Mouse (Mus musculus): ENCODE measurements around the gene Rnf149. TPM values are rescaled to one million over a fixed set of nuclear protein-coding genes. Genes with fewer than 3 reads are reported as not detected.

Gene Rnf149
- total and polyA plus RNA-seq, 3 experiments, result 12.6 to 32.3 (median 21.5) TPM

DNA sequence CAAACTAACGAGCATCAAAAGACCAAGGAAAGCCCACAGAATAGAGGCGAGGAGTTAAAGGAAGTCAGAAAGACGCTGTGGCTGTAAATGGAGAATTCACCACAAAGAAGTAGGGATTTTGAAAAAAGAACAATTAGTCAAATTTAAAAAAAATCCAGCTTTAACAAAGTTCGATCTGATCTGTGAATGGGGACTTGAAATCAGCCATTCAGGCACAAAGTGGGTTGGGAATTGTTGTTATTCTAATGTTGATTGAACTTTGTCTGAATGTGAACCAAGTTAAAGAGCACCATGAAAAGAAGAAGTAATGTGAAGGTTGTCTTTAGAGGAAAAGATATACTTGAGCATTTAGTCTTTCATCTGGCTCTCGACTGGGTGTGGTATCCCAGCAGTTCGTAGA, 48.9 kb downstream of the Rnf149 start:
- no peak overlapping the region for H3K4me3 ChIP-seq (replicated peaks in 1 of 3; ENCODE audit: low read depth in 2 of 3, low read length in 2 of 3, poor library complexity in 1 of 3)
- peaks cover 3% of the 10 kb centered on the region for H3K27me3 ChIP-seq (replicated peaks)
- no peak overlapping the region for H3K4me2 ChIP-seq (ENCODE audit: insufficient read depth, low read depth, poor library complexity, severe bottlenecking)
- TF ChIP-seq JUND (conservative IDR thresholded peaks at IDR 0.05; ENCODE audit: low read depth, low read length), result no peak
- TF ChIP-seq NELFE (IDR thresholded peaks at IDR 0.05; ENCODE audit: low read depth, low read length), result no peak
- TF ChIP-seq ZNF384 (IDR thresholded peaks at IDR 0.05; ENCODE audit: low read depth, low read length), result no peak
- TF ChIP-seq CHD2 (IDR thresholded peaks at IDR 0.05; ENCODE audit: low read length), result no peak
- no peak for TF ChIP-seq ETS1 (conservative IDR thresholded peaks at IDR 0.05; ENCODE audit: low read depth, low read length)
- no peak for TF ChIP-seq SMC3 (IDR thresholded peaks at IDR 0.05; ENCODE audit: low read depth, low read length)
- TF ChIP-seq ELF1 (IDR thresholded peaks at IDR 0.05; ENCODE audit: low read depth, low read length), result no peak
- TF ChIP-seq UBTF (IDR thresholded peaks at IDR 0.05; ENCODE audit: low read depth, low read length), result no peak
- TF ChIP-seq POLR2AphosphoS2 (IDR thresholded peaks at IDR 0.05; ENCODE audit: low read depth, low read length), result no peak
- TF ChIP-seq JUN (IDR thresholded peaks at IDR 0.05; ENCODE audit: insufficient read depth, low read depth, low read length), result no peak
- TF ChIP-seq USF1 (IDR thresholded peaks at IDR 0.05; ENCODE audit: low read depth, low read length), result no peak
- no peak for TF ChIP-seq MXI1 (IDR thresholded peaks at IDR 0.05; ENCODE audit: low read depth, low read length)
- no peak for TF ChIP-seq ZC3H11A (IDR thresholded peaks at IDR 0.05; ENCODE audit: low read depth, low read length)
- TF ChIP-seq CTCF (conservative IDR thresholded peaks at IDR 0.05 in 1 of 2, IDR thresholded peaks at IDR 0.05 in 1 of 2; ENCODE audit: low read depth in 2 of 2, low read length in 2 of 2), result no peak
- no peak for TF ChIP-seq USF2 (conservative IDR thresholded peaks at IDR 0.05; ENCODE audit: low read depth, low read length)
- TF ChIP-seq CHD1 (IDR thresholded peaks at IDR 0.05; ENCODE audit: low read depth, low read length), result no peak
- no peak for TF ChIP-seq KAT2A (IDR thresholded peaks at IDR 0.05; ENCODE audit: insufficient replicate concordance, low read length)
- TF ChIP-seq ZKSCAN1 (IDR thresholded peaks at IDR 0.05; ENCODE audit: borderline replicate concordance, low read depth, low read length), result no peak
- TF ChIP-seq BHLHE40 (IDR thresholded peaks at IDR 0.05; ENCODE audit: low read depth, low read length), result no peak
- no peak overlapping the region for H3K27ac ChIP-seq (ENCODE audit: insufficient read depth, low read depth)
- H3K79me2 ChIP-seq (replicated peaks; ENCODE audit: control insufficient read depth, extremely low read depth, insufficient read depth, poor library complexity, severe bottlenecking), result no peaks in the 10 kb centered on the region
- dilution Hi-C loops (cut with MboI; ENCODE audit: extremely low pct_ligation_motif_present, extremely low pct_unique_long_range_greater_than_20kb, low sequenced_read_pairs) (no loop called here), in situ Hi-C loops (cut with MboI; ENCODE audit: low pct_ligation_motif_present, low pct_unique_long_range_greater_than_20kb, low sequenced_read_pairs) (no loop called here)
- no peak overlapping the region for H3K9ac ChIP-seq (ENCODE audit: insufficient read depth, low read depth)
- no peak for DNase-seq (ENCODE audit: extremely low read depth)
- H3K9me3 ChIP-seq (replicated peaks; ENCODE audit: low read length), result no peaks in the 10 kb centered on the region
- H3K36me3 ChIP-seq (replicated peaks in 1 of 2; ENCODE audit: control insufficient read depth in 1 of 2, insufficient read depth in 1 of 2, low read length in 1 of 2), result no peaks in the 10 kb centered on the region
- 0 out of 4 replicates have a peak, but pooled peaks cover 0 to 2% of the 10 kb centered on the region in 2 experiments for H3K4me1 ChIP-seq (ENCODE audit: control insufficient read depth in 1 of 2, insufficient read depth in 2 of 2)

- Histone ChIP-seq H3K27me3 (replicated peaks) (no peaks in the 10 kb centered on the region), H3K27ac (ENCODE audit: insufficient read depth, low read depth) (no peak overlapping the region), H3K4me2 (ENCODE audit: insufficient read depth, low read depth, poor library complexity, severe bottlenecking) (no peak overlapping the region), H3K36me3 (replicated peaks in 1 of 2; ENCODE audit: control insufficient read depth in 1 of 2, insufficient read depth in 1 of 2, low read length in 1 of 2) (no peaks in the 10 kb centered on the region), H3K4me1 (ENCODE audit: control insufficient read depth in 1 of 2, insufficient read depth in 2 of 2) (0 out of 4 replicates have a peak, but pooled peaks cover 0 to 2% of the 10 kb centered on the region in 2 experiments), H3K9ac (ENCODE audit: insufficient read depth, low read depth) (no peak overlapping the region), H3K4me3 (replicated peaks in 1 of 3; ENCODE audit: low read depth in 2 of 3, low read length in 2 of 3, poor library complexity in 1 of 3) (no peak overlapping the region), H3K9me3 (replicated peaks; ENCODE audit: low read length) (no peaks in the 10 kb centered on the region), H3K79me2 (replicated peaks; ENCODE audit: control insufficient read depth, extremely low read depth, insufficient read depth, poor library complexity, severe bottlenecking) (no peaks in the 10 kb centered on the region)
- peak; percentile 84 for DNase-seq (ENCODE audit: extremely low read depth)
- in situ Hi-C loops (cut with MboI; ENCODE audit: low pct_ligation_motif_present, low pct_unique_long_range_greater_than_20kb, low sequenced_read_pairs), result no loop called here
- dilution Hi-C loops (cut with MboI; ENCODE audit: extremely low pct_ligation_motif_present, extremely low pct_unique_long_range_greater_than_20kb, low sequenced_read_pairs), result no loop called here
- TF ChIP-seq JUND (conservative IDR thresholded peaks at IDR 0.05; ENCODE audit: low read depth, low read length) (no peak), MYC (IDR thresholded peaks at IDR 0.05; ENCODE audit: low read depth, low read length) (no peak), SMC3 (IDR thresholded peaks at IDR 0.05; ENCODE audit: low read depth, low read length) (peak; percentile 53), TCF12 (IDR thresholded peaks at IDR 0.05; ENCODE audit: low read depth, low read length) (no peak), PAX5 (IDR thresholded peaks at IDR 0.05; ENCODE audit: low read length) (no peak), UBTF (IDR thresholded peaks at IDR 0.05; ENCODE audit: low read depth, low read length) (no peak), MXI1 (IDR thresholded peaks at IDR 0.05; ENCODE audit: low read depth, low read length) (no peak), ELF1 (IDR thresholded peaks at IDR 0.05; ENCODE audit: low read depth, low read length) (peak; percentile 46; the same call in 1 of the 2 replicates), KAT2A (IDR thresholded peaks at IDR 0.05; ENCODE audit: insufficient replicate concordance, low read length) (no peak), SIN3A (IDR thresholded peaks at IDR 0.05; ENCODE audit: low read length) (no peak), MEF2A (IDR thresholded peaks at IDR 0.05; ENCODE audit: borderline replicate concordance, low read depth, low read length) (no peak), CHD1 (IDR thresholded peaks at IDR 0.05; ENCODE audit: low read depth, low read length) (no peak), RAD21 (IDR thresholded peaks at IDR 0.05; ENCODE audit: low read depth, low read length) (peak; percentile 62), USF1 (IDR thresholded peaks at IDR 0.05; ENCODE audit: low read depth, low read length) (no peak), TBP (conservative IDR thresholded peaks at IDR 0.05; ENCODE audit: low read depth, low read length) (no peak), ZNF384 (IDR thresholded peaks at IDR 0.05; ENCODE audit: low read depth, low read length) (no peak), IRF4 (IDR thresholded peaks at IDR 0.05; ENCODE audit: low read depth, low read length) (no peak), BHLHE40 (IDR thresholded peaks at IDR 0.05; ENCODE audit: low read depth, low read length) (no peak), ZC3H11A (IDR thresholded peaks at IDR 0.05; ENCODE audit: low read depth, low read length) (no peak), EP300 (IDR thresholded peaks at IDR 0.05; ENCODE audit: low read length) (no peak), E2F4 (IDR thresholded peaks at IDR 0.05; ENCODE audit: insufficient replicate concordance, low read depth, low read length) (no peak), POLR2A (IDR thresholded peaks at IDR 0.05; ENCODE audit: low read depth, low read length) (no peak), CTCF (conservative IDR thresholded peaks at IDR 0.05 in 1 of 2, IDR thresholded peaks at IDR 0.05 in 1 of 2; ENCODE audit: low read depth in 2 of 2, low read length in 2 of 2) (peak; percentile 81 to 89), CHD2 (IDR thresholded peaks at IDR 0.05; ENCODE audit: low read length) (no peak), ZMIZ1 (IDR thresholded peaks at IDR 0.05; ENCODE audit: low read depth, low read length) (no peak), ZKSCAN1 (IDR thresholded peaks at IDR 0.05; ENCODE audit: borderline replicate concordance, low read depth, low read length) (no peak), POLR2AphosphoS2 (IDR thresholded peaks at IDR 0.05; ENCODE audit: low read depth, low read length) (no peak)
These were observed 49.8 kb downstream of the Rnf149 start for GRCm38 (mm10) chr1:39527432-39527831.
